Mouse (Mus musculus) layer of hippocampus, adult 18-20 months (tissue): ENCODE results near the gene Rcor2. TPM values are rescaled to one million over a fixed set of nuclear protein-coding genes. Genes with fewer than 3 reads are reported as not detected.

ENCODE experiments used
- DNase-seq, 2 experiments: peaks; one replicate each; pipeline ENCODE4 v3.0.0; 2022; ENCODE audit warnings: low spot score in 2 of 2
- total RNA-seq, 2 experiments: library from RNA; stranded (reverse); gene quantifications; 2 replicates each; pipeline ENCODE4 v1.2.3; 2021

The Rcor2 gene
- total RNA-seq, 2 experiments from 2014 or later = 12.7 to 13.9 TPM

DNA sequence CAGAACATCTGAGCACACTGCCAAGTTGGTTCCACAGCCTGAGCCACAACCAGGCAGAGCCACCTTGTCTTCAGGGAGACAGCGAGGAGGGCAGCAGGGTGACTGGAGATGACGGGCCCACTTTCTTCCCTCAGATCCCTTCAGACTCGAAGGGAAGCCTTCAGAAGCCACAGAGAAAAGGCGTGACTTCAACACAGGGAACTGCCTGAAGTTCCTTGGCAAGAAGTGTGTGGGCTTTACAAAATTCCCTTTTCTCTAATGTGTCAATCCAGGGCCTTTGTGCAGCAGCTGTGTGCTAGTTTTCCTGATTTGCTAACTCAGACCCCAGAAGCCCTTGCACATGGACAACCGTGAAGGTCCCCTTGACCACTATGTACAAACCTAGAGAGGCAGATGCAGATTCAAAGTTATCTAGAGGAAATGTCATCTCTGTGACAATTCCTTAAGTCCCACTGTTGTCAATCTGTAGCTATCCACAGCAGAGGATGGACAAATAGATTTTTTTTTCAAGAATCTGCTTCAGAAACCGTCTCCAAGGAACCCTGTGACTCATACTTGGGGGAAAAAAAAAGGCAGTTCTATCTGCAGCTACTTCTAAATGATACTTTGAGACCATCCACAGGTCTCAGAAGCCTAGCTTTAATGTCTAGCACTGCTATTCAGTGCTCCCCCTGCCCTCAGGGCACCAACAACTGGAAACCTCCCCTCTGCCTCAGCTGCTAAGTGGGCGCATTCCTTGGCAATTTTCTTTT lies 25.0 kb downstream of the Rcor2 start:
- no peak for DNase-seq

- DNase-seq = no peak
Observed at GRCm38 (mm10) chr19:7294098-7294876, 27.2 kb downstream of the Rcor2 start.

- no peak for DNase-seq
Observed at GRCm38 (mm10) chr19:7295071-7295658, 28.0 kb downstream of the Rcor2 start.

- DNase-seq = no peak
Observed at GRCm38 (mm10) chr19:7295959-7296358, 28.8 kb downstream of the Rcor2 start.

DNA sequence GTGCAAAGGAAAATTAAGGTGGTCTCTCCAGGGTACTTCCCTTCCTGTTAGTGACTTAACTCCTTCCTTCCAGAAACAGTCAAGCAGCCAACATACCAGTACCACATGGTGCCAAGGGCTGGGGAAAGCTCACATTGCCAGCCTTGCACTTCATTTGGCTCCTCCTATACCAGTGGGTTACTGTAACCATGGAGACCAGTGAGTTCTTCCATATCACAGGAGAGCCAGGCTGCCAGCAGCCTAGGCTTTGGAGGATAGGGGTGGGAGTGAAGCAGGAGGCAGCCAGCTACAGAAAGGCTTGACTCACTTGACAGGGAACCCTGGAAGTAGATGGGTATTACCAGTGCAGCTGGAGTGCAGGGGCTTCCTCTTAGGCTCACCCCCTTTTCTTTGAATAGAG lies 31.9 kb downstream of the Rcor2 start:
- DNase-seq = peak; percentile 82 to 86

GRCm38 (mm10) chr19:7300078-7300477 lies 33.0 kb downstream of the Rcor2 start:
- DNase-seq = no peak

DNA sequence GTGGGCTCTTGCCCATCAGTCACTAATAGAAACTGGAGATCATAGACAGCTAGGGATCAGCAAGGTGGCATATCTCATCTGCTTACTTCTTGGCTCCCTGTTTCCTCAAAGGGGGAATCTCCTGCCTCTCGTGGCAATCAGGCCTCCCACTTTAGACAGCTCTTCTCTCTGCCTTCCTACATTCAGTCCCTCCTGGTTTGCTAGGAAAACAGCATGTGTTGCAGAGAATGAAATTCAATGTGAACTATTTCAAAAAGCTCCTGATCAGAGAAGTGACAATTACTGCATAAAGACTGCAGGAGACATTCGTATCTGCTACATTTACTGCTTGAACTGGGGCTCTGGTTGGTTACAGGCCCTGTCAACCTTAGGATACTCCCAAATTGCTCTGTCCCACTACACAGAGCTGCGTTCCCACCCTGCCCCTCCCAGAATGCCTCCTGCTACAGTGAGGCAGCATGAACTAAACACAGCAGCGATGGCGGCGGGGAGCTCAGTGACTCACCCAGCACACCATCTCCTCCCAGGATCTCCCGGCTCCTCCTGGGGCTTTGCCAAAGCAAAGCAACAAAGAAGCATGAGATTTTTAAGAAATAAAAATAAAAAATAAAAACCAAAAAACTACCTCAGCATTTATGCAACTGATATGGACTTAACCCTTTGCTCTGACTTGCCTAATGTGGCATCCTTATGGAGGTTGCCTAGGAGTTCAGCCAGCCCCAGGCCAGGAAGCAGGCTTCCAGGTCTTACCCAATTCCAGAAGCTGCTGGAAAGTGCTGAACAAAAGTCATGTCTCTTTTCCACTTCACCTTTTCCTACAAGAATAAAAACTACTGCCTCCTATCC lies 34.7 kb downstream of the Rcor2 start:
- DNase-seq = peak; percentile 57 to 66

- DNase-seq = no peak
Observed at GRCm38 (mm10) chr19:7302493-7302797, 35.3 kb downstream of the Rcor2 start.

GRCm38 (mm10) chr19:7303796-7304195 lies 36.7 kb downstream of the Rcor2 start:
- no peak for DNase-seq

- no peak for DNase-seq
Observed at GRCm38 (mm10) chr19:7304801-7305200, 37.7 kb downstream of the Rcor2 start.

GRCm38 (mm10) chr19:7305380-7306310 lies 38.5 kb downstream of the Rcor2 start:
- DNase-seq = no peak

- DNase-seq = no peak
Observed at GRCm38 (mm10) chr19:7306968-7307367, 39.8 kb downstream of the Rcor2 start.

DNA sequence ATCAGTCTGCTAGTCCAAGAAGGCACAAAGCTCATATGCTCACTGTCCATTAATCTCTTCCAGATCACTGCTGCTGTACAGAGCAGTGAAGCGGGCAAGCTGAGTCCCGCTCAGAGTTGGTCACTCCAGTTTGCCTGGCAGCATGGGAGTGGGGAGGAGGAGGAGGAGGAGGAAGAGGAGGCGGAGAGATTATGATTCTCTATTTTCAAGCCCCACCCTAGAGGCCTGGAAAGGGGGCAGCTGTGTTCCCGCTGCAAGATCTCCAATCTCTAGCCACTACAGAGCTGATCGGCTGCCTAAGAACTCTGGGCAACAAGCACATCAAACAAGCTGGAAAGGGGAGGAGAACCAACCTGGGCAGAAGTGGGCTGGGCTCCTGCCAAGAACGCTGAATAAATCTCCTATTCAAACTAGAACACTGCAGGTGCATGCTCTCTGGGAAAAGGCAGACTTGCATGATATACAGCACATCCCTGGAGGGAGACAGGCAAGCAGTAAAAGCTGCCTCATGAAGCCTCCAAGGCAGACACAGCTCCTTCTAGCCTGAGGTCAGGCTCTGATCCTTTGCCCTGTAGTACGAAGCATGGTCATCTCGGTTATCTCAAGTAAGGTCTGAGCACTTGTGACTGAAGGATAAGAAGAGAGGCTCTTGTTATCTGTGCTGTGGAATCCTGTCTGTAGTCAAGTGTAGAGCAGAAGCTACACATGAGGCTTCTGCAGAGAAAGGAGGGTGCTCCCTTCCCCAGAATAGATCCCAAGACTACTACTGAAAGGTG lies 41.1 kb downstream of the Rcor2 start:
- DNase-seq = no peak

DNA sequence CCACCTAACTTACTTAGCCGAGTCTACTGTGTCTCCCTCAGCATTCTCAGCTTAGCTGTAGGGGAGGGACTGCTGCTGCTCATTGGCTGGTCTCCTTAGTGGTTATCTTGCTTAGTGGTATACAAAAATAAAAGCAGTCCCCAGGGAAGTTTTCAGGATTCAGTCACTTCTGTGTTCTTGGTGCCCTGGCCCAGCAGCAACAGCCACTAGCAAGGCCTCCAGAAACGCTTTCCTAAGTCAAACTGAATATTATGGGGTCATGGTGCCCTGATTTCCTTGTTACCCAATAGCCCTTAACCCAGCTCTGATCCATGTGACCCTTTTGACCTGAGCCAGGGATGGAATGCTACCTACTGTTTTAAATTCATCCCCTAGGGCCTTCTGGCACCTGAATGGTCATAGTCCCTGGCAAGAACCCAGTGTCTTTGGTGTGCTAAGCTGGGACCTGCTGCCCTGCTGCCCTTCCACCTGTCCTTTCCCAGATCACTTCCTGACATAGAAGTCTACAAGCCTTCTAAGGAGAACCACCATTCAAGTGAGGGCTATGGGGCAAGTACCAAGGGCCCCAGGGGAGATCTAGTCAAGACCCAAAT lies 42.7 kb downstream of the Rcor2 start:
- no peak for DNase-seq

DNA sequence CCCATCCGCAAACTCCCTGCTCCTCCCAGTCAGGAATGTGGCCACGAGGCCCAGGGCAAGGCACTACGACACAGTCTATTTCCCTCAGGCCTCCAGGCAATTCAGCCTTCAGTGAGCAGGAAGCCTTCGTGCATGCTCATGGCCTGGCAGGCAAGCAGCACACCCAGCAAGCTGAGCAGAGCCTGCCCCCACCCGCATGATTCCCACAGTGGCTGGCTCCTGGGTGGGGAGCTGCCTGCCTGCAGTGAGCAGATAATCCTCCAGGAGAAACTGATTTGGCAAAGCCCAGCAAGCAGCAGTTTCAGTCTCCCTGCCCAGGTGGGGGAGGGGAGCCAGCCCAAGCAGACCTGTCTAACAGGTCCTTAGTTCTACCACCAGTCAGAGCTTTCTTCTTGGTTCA lies 43.6 kb downstream of the Rcor2 start:
- DNase-seq = peak in 1 of 2 experiments; percentile 50

DNA sequence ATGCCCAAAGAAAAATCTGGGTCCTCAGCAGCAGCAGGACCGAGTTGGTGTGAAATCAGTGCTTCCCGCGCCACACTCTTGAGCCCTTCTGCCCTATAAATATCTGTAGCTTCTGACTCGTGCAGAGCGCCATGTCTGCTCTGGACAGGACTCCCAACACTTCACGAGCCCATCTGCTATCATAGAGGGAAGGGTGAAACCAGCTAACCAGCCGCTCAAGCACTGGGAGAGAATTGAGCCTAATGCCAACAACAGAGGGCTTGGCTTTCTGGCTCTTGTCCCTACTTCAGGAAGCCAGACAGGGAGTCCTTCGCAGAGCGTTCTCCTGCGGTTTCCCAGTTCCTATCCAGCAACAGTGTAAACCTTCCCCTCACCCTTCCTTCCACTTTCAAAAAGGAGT lies 44.2 kb downstream of the Rcor2 start:
- DNase-seq = no peak

GRCm38 (mm10) chr19:7313660-7314059 lies 46.5 kb downstream of the Rcor2 start:
- DNase-seq = no peak

DNA sequence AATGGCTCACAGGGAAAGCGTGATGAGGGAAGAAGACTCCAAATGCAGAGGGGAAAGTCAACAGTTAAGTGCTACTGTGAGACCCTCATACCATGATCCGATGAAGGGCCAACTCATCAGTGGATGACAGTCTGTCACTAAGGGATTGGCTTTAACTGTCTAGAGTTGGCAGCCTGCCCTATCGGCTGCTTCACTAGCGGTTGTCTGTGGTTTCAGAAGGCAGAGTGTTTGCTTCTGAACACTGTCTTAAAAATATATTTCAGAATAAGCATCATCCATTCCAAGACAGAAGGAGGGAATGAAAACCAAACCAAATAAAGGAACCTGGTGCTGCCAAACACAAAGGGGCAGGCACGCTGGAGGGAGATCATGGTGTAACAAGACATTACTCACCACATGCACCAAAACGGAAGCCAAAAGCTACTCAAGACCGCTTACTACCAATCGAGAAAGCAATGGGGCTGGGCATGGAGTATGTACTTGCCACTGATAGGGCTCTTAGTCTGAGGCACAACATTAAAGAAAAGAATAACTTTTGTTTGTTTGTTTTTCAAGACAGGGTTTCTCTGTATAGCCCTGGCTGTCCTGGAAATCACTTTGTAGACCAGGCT lies 48.0 kb downstream of the Rcor2 start:
- DNase-seq = peak; percentile 60 to 77

DNA sequence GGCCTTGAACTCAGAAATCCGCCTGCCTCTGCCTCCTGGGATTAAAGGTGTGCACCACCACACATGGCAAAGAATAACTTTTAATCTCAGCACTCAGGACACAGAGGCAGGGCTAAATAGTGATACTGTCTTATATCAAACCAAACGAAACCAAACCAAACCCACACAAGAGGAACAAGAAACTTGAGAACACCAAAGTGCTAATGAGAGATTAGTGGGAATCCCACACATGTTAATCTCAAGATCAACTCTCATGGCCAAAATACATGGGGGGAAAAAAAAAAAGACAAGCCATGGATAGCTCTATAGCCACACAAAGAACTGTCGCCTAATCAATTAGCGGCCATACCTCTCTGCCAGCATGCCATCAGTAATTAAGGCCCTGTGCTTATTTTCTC lies 48.5 kb downstream of the Rcor2 start:
- no peak for DNase-seq
